Mouse (Mus musculus) stomach, postnatal 0 days (tissue): ENCODE data around the gene Krr1.

Experiments used
- CTCF ChIP-seq: IDR thresholded peaks from 2 replicates; pipeline ENCODE4 v1.5.1; 2016; ENCODE audit warnings: antibody characterized with exemption, low read depth, mild to moderate bottlenecking, moderate library complexity
- EP300 ChIP-seq: optimal IDR thresholded peaks from 2 replicates; pipeline ENCODE3; 2016; ENCODE audit warnings: antibody characterized with exemption

- TF ChIP-seq CTCF (no peak), EP300 (no peak)
Observed at GRCm38 (mm10) chr10:111960459-111960858, 12.0 kb upstream of the Krr1 start.
